Mouse (Mus musculus) layer of hippocampus, postnatal 14 days (tissue): ENCODE results near the gene Tnfsfm13. TPM values are rescaled to one million over a fixed set of nuclear protein-coding genes. Genes with fewer than 3 reads are reported as not detected.
"Not testable (repeated sequence)": the region's sequence is repeated elsewhere in the genome, so short reads cannot be mapped to it uniquely, and the experiment has no call there.

ENCODE experiments used
- DNase-seq, 2 experiments: peaks; one replicate each; pipeline ENCODE4 v3.0.0; 2021 to 2022; ENCODE audit warnings: low spot score in 2 of 2, mixed read lengths in 1 of 2
- total RNA-seq, 2 experiments: library from RNA; stranded (reverse); gene quantifications; 2 replicates each; pipeline ENCODE4 v1.2.3; 2021

Tnfsfm13 gene
- total RNA-seq, 2 experiments from 2014 or later = 0.45 to 1.0 TPM

GRCm38 (mm10) chr11:69706775-69707479 lies 11.0 kb upstream of the Tnfsfm13 start:
- DNase-seq = peak in 1 of 2 experiments; percentile 36

GRCm38 (mm10) chr11:69704613-69705010 lies 8.7 kb upstream of the Tnfsfm13 start:
- no peak for DNase-seq

- no peak for DNase-seq
Measured at GRCm38 (mm10) chr11:69703814-69704612, 8.1 kb upstream of the Tnfsfm13 start.

GRCm38 (mm10) chr11:69703381-69703780 lies 7.5 kb upstream of the Tnfsfm13 start:
- DNase-seq = not testable (repeated sequence)

GRCm38 (mm10) chr11:69702886-69703285 lies 7.0 kb upstream of the Tnfsfm13 start:
- not testable (repeated sequence) for DNase-seq

DNA sequence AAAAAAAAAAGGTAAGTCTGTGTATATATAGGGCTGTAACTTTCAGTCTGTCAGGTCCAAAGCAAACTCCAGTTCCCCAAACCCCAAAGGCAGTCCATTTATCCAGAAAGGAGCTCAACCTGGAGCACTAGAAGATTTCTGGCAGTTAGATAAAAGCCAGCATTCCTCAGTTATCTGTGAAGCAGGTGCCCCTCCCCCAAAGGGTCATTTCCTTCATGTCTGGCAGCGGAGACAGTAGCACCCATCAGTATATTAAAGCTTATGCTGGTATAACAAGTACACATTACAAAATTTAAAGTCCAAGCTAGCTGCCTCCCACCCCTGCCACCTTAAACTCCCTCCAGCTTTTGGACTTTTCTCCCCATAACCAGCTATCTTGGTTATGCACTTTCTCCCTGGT lies 3.7 kb upstream of the Tnfsfm13 start:
- no peak for DNase-seq

DNA sequence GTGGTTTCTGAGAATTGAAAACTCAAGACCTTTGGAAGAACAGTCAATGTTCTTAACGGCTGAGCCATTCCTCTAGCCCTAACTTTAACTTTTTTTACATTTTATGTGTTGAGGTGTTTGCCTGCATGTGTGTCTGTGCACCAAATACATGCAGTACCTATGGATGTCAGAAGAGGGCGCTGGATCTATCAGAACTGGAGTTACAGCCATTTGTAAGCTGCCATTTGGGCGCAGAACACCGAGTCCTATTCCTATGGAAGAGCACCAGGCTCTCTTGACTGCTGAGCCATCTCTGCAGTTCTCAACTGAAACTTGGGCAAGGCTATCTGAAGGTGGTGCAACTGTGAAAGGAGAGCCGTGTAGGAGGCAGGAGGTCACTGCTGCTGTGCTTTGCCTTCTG lies 2.7 kb upstream of the Tnfsfm13 start:
- no peak for DNase-seq

DNA sequence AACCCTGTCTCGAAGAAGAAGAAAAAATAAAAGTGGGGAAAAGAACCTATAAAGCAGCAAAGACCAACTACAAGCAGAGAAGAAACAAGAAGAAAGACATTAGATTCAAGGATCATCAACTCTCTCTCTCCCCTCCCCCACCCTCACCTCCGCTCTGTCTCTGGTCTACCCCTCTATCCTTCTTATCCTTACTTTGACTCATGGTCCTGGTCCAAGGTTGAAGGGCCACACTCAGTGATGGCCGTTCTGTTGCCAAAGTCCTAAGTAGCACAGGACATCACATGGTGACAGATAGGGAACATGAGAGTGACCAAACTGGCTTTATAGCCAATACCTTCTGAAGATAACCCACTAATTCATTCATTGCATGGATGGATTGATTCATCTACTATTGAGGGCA lies 1.5 kb upstream of the Tnfsfm13 start:
- DNase-seq = no peak

DNA sequence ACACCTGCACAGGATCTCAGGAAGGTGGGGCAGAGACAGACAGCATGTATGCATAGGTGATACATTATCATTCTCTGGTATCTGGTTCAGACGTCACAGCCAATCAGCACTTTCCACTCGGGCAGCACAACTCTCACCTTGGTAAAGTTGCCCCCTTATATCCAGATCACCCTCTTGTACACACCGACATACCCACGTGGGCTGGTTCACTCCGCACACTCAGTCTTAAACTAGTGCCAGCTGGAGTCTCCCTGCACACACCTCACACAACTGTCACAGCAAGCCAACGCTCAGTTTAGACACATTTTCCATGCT lies 895 bp downstream of the Tnfsfm13 start:
- DNase-seq = no peak

- DNase-seq = no peak
Measured at GRCm38 (mm10) chr11:69693421-69693965, 2.4 kb downstream of the Tnfsfm13 start.

- DNase-seq = no peak
Measured at GRCm38 (mm10) chr11:69692863-69693262, 3.0 kb downstream of the Tnfsfm13 start.

GRCm38 (mm10) chr11:69692196-69692811 lies 3.6 kb downstream of the Tnfsfm13 start:
- no peak for DNase-seq

DNA sequence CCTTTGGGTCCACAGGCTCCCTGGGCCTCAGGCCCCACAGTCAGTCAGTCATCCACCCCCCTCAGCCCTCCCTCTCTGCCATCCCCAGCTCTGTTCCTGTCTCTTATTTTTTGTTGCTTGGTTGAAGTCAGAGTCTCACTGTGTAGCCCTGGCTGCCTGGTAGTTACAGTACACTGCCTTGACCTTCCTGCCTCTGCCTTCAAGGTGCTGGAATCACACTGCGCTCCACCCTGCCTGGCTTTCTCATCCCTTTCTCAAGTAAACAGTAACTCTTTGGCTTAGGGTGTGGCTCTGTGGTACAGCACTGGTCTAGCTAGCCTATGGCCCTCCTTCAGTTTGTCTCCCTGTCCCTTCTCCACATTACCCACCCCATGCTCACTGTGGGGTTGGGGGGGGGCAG lies 6.0 kb downstream of the Tnfsfm13 start:
- DNase-seq = no peak

DNA sequence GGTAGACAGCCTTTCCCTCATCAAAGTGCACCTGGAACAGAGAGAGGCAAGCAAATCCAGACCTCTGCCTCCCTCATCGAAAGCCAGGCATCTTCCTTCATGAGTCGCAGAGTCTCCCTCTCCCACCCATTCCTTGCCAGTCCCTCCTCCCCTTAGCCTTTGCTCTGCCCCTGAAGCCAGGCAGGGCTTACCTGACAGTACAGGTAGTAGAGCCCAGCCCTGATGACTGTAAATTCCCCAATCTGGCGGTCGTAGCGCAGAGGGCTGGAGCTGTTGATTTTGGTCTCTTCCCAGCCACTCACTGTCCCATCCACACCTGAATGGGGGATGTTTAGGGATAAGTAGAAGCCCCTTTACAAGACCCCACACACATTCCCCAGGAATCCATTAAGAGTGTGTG lies 8.8 kb downstream of the Tnfsfm13 start:
- DNase-seq = no peak

GRCm38 (mm10) chr11:69686377-69686776 lies 9.5 kb downstream of the Tnfsfm13 start:
- DNase-seq = no peak

DNA sequence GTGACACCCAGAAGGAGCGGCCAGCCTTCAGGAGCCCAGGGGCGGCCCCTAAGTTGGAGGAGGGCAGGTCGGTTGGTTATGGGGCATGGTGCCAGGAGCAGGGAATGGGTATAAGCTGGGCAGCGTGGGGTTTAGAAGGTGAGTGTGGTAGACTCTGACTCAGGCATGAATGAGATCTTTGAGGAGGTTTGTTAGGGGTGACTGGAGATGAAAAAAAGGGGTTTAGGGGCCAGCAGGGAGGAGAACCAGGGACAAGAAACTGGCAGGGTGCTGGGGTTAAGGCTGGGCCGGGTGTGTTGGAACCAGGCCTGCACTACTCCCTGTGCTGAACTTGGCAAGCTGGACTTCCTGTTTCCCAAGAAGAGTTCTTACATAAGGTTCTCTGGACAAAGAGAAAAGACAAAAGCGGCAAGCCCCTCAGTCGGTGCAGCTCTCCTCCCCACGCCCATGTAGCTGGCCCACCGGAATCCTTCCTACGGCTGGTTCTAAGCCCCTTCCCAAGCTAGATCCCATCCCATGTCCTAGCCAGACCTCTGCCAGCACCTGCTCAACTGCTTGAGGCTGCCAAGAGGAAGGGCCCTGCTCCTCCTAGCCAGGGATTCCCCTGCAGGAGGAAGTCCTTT lies 10.3 kb downstream of the Tnfsfm13 start, which contains the start of gene Tnfsf13:
Gene Tnfsf13 (minus strand): TSS at position 259 of the 623 bp plus-strand sequence.
- peak in 1 of 2 experiments; percentile 77 for DNase-seq

DNA sequence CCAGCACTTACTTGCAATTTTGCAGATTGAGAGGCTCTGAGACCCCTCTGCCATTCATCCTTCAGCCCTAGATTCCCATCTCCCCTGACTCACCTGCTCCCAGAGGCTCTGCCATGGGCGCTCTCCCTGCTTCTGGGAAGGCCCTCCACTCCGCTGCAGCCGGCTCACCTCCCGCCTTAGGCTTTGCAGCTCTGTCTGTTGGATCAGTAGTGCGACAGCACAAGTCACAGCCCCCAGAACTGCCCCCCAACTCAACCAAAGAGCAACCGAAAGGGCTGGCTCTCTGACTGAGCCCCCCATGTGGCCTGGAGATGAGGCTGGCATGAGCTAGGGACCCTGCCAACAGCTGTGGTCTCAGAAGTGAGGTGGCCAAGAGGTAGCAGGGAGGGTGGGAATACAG lies 11.0 kb downstream of the Tnfsfm13 start:
- no peak for DNase-seq

DNA sequence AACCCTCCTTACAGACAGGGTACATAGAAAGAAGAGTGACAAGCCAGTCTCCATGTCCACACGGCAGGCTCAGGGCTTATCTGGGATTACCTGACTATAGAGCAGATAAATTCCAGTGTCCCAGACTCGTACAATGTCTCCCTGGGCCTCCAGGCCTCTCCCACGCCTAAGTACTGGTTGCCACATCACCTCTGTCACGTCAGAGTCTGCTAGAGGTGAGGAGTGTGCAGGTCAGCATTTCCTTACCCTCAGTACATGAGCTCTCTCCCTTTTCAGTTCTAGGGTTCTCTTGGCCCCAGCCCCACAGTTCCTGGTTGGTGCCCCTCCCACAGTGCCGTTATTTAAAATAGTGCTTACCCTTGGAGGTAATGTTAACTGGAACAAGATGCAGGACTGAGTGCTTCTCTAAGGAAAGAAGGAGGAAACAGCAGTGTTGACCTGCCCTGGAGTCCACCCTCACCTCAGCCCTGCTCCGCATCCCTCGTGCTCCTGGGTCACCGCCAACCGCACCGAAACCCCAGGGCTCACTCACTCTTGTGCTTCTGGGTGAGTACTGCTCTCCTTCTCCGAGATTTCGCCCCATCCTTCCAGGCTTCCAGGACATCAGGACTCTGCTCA lies 11.7 kb downstream of the Tnfsfm13 start:
- DNase-seq = no peak

DNA sequence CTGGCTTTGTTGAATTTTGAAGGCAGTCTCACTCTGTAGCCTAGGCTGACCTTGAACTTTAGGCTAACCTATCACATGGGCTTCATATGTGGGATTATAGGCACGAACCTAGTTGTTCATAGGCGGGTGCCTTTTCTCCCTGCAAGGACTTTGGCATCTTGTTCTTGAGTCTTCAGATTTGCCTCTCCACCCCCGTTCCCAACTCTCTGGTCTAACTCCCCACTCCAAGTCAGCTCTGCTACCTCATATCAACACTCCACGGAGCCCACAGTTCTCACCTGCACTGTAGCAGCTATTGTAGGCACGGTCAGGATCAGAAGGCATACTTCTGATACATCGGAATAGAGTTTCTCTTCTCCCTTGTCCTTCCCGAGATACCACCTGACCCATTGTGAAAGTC lies 12.3 kb downstream of the Tnfsfm13 start:
- no peak for DNase-seq

DNA sequence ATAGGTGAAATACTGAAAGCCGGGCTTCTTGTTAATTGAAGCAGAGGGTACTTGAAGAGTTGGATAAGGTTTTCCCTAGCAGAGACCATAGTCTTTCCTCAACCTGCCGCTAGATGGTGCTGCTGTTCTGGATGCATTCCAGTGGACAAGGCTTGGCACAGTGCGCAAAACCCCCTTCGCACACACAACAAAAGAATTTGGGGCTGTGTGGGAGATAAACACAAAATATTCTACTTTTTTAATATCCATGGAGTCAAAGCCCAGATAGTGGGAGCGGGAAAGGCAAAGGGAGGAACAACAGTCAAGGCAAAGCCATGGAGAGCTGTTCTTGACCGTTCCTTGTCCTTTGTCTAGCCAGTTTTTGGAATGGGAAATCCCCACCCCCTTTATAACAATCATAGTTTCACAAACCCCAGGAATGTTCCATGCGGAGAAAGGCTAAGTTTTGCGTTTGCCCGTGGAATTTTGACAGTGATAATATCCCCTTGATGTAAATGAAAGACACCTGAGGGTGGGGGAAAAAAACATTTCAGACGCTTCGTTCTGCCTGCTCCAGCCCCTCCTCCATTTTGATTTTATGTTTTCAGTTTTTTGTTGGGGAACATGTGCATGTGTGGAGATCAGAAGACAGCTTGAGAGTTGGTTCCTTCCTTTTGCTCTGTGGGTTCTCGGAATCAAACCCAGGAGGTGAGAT lies 12.9 kb downstream of the Tnfsfm13 start:
- DNase-seq = peak; percentile 92 to 94
